Mouse (Mus musculus) 416B (cell line): ENCODE measurements around the gene Pde4d.

Experiments used
- DNase-seq: peaks from one replicate; pipeline ENCODE4 v3.0.0; 2011; ENCODE audit warnings: low read depth

Gene Pde4d

DNA sequence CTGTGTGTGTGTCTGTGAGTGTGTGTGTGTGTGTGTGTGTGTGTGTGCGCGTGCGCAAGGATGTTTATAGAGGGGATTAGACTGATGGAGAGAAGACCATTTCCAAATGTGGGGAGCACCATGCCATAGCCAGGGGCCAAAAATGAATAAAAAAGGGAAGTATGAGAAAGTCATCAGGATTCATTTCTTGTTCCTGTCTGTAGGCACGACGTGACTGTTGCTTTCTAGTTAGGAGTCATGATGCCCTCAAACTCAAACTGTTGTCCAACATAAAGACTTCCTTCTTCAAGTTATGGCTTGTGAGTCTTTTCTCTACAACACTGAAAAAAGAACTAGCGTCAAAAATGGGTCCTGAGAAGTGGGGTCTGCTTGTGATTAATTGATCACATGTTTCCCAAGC, 375.8 kb downstream of the Pde4d start:
- DNase-seq = no peak

DNA sequence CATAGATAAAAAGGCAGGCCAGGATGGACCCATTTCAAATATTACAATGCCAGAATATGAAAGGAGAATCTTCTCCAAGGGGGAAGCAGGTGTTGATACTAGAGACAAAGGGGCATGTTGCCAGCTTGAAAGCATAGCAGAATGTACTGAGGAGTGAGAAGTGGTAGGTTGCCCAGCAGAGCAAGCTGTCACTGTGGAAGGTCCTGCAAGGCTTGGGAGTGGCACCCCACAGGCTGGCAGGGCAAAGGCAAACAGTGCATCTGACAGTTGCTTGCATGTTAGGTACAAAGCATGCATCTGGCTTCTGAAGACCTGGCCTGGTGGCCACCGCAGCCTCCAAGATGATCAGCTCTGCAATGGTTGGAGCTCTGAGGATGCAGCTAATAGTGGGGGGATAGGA, 384.4 kb downstream of the Pde4d start:
- DNase-seq = no peak

DNA sequence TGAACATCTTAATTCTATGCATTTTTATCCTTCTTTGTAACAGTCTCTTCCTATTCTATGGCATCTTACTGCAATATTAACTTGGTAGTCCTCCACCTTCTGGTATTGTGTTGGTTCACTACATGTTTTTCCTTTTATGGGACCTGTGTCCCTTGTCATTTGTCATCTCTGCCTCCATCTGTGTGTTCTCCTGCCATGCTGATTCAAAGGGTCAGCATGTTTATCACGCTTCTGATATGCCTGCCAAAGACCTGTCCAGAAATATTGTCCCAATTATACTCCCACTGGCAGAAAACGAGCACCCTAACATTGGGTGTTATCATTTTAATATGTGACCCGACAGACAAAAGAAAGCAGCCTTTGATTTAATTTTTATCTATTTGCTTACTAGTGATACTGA, 386.6 kb downstream of the Pde4d start:
- DNase-seq = no peak

DNA sequence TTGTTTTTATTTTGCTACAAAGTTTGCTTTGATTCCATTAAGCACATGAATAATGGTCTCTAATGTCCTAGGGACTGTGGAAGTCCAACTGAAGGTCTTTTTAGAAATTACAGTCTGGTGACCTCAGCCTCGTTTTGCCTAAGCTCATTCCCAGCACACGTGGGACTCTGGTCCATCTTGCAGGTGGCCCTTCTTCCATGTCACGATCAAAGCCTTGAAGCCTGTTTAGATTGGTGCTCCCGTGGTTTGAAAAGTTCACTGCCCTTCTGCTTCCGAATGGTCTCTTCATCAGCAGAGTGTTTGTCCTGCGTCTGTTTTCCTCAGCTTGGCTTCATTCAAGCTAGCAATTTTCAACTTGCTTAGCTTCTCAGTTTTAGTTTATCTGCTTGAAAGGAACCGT, 389.4 kb downstream of the Pde4d start:
- DNase-seq = no peak

DNA sequence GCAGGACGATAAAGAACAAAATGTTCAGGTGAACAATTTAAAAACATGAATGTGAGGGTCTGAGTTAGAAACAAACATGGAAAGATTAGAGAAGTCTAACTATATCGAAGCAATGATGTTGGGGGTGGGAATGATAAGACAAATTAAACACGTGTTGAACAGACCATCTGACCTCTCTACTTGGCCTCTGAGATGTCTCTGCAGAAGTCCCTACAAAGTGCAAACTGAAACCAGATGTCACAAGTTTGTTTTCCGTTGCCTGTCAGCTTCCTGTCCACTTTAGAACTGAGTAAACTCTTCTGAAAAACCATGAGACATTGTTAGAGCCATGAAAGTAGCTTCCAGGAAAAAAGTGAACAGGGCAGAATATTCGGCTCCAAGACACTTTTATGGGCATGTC, 404.3 kb downstream of the Pde4d start:
- DNase-seq = peak; percentile 68

DNA sequence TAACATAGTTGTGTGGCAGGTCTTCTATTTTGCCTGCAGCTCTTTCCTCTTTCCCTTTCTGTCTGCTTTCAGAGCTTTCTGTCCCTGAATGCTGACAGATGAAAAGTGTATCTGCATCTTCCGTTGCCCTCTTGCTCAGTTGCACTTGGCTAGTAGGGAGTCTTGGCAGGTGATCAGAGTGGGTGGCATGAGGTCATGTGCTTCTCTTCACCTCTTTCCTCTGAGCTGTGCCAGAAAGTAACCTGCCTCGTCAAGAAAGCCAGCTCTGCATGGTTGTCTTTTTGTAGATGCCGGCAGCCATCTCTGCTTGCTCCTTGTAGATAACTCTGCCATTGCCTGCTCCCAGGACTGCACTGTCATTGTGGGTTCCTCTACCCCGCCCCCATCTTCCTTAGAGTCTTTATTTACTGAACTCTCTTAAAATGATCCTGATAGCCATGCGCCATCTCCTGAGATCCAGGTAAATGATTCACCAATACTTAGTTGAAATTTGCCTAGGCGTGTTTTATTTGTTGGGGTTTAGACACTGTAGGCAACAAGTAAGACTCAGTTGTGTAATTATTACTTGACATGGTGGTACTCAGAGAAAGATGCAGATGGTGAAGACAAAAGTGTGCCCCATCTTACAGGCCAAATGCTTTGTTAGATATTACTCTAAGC, 407.2 kb downstream of the Pde4d start:
- peak; percentile 79 for DNase-seq

DNA sequence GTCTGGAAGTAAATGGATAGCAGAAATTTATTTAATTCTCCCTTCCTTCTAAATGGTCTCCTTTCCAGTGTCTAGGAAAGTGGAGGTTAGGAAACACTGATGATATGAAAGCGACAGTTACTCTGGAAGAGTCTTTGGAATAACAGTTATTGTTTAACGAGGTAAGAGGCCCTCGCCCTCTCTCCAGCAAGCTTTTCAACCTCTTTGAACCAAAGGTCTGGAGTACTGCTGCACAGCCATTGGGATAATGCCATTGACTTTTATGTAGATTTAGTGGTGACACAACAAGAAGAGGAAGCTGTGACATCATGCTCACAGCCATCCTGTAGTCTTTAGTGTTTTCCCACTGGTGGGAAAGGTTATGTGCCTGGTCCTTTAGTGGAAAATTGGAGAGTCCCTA, 409.6 kb downstream of the Pde4d start:
- no peak for DNase-seq

DNA sequence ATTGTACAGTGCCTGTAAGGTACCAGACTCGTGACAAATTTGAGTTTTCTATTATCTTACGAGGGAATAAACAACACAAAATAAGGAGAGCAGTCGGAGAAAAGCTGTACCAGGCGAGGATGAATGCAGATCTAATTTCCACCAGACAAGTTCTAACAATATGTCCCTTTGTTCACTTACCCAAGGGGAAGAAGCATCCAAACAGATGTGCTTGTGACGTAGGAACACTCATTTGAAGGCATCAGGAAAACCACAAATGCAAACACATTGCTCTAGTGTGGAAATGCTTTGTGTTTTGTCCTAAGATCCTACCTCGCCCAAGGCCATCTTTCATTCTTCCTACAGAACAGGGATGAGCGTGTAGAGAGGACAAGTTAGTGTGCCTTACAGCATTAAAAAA, 411.0 kb downstream of the Pde4d start:
- DNase-seq = no peak

DNA sequence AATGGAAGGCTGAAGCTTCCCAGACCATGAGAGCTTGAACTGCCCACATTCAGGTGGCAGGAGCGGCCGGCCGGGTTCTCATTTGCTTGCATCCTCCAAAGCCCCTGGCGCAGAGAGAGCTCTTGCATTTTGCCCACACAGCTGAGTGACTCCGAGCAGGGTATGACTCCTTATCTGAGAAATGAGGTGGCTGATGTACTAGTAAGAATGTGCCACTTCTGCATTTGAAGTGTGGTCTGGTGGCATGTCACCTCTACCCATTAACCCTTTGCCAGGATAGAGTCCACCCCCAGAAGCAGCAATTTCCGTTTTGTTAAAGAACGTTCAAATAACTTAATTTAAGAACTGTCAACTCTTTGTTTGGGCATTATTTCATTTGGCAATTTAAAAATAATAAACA, 412.0 kb downstream of the Pde4d start:
- no peak for DNase-seq

DNA sequence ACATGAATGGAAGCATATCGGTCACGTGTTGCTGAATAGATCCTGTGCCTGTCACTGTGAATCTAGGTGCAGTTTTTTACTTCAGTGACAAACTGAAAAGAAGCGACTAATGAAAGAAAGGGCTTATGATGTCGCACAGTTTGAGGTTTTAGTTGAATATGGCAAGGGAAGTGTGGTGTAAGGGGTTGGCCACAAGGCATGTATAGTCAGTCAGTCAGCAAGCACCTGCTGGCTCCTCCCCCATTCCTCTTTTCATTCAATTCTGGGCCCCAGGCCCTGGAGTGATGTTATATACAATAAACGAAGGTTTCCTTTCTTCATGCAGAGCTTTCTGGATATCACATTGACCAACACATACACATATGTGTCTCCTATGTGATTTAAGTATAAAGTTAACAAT, 412.4 kb downstream of the Pde4d start:
- DNase-seq = no peak

DNA sequence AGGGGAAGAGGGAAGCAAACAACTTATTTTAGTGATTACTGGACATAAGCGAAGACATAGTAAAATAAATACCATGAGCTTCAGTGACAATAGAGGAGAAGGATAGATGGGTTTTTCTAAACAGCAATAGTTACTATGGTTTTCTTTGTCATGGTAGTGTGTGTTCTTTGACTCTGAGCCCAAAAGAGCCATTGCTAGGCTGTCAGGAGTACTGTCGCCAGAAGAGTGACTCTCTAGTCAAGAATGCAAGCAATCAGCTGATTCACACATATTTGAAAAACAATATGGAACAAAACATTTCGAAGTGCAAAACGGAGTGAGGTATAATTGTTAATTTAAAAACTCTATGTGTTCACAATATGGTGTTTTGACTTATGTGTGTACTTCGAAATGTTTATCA, 450.4 kb downstream of the Pde4d start:
- no peak for DNase-seq

DNA sequence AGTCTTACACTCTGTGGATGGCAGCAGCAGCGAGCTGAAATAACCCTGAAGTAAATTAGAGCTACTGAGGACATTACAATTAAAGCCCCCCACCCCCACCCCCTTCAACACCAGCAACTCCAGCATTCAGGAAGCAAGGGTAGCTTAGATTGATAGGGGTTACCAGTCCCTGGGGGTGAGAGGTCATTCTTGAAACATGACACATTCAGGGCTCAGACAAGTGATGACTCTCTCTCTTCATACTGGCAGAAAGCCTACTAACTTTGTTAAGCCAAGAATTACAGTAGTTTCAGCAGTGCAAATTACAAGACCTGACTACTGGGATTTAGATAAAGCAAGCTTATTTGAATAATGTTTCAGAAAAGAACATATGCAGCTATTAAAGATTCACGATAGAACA, 455.4 kb downstream of the Pde4d start:
- DNase-seq = no peak

DNA sequence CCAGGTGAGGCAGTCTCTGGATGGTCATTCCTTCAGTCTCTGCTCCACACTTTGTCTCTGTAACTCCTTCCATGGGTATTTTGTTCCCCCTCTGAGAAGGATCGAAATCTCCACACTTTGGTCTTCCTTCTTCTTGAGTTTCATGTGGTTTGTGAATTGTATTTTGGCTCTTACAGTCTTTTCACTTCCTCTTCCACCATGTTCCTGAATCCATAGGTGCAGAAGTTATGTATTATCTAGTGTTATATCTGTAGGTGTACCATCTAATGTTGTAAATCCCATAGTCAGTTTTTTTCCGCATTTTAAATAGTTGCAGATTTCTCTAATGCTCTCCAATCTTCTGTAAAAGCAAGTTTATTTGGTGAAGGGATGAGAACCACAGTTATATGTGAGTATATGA, 459.4 kb downstream of the Pde4d start:
- DNase-seq = no peak

DNA sequence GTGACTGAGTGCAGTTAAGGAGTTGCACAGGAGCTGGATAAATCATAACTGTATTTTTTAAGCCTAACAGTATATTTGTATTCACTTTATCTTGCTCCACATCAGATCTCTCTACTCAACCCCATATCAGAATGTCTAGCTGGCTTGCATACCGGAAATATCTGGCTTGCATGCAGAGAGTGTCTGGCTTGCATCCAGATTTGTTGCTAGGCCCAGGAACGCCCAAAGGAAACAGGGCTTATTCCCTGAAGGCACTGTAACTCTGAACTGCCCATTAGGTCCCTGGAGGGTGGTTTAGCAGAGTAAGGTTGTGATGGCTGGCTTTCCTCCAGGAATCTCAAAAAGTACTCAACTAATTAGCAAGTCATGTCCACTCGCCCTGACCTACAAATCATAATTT, 464.9 kb downstream of the Pde4d start:
- DNase-seq = peak; percentile 88

DNA sequence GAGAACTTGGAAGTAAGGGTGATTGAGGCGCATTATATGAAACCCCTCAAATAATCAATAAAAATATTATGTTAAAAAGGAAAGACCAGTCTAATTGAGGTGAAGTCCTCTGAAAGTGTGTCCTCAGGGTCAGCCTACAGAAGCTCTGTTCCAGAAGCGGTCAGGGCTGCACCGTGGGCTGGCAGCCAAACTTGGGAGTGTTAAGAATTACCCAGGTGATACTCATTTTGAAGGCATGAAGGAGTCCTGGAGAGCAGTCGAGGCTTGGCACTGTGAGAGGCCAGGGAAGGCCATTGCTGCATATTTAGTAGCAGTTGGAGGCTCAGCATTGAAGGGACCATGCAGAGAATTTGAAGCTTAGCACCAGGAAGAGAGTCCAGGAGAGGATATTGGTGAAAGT, 471.4 kb downstream of the Pde4d start:
- DNase-seq = no peak

DNA sequence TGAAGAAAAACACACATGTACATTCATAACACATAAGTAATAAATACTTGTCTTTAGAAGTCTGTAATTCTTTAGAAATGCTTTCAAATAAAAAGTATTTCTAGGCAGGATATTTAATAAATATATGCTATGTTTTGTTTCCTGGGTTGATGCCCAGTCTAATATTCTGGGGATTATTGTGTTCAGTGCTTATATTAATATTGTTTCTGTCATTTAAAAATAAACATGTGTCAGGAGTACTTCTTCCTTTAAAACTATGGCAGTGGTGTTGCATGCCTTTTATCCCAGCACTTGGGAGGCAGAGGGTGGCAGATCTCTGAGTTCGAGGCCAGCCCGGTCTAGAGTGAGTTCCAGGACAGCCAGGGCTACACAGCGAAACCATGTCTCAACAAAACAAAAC, 485.1 kb downstream of the Pde4d start:
- DNase-seq = no peak

DNA sequence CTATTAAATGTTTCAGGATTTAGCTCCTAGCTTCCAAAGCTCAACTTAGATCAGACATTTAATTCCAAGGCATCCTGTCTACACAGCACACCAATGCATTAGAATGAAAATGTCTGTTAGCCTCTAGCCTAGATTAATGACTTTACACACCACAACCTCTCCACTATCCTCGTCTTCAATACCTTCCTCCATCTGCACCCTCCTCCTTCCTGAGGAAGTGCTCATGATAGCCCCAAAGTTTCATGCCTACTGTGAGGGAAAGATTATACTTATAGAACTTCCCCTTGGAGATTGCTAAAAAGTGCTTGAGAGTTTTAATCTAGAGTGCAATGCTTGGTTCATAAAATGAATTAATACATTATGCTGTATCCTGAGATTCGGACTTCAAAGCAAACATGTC, 487.5 kb downstream of the Pde4d start:
- peak; percentile 88 for DNase-seq

DNA sequence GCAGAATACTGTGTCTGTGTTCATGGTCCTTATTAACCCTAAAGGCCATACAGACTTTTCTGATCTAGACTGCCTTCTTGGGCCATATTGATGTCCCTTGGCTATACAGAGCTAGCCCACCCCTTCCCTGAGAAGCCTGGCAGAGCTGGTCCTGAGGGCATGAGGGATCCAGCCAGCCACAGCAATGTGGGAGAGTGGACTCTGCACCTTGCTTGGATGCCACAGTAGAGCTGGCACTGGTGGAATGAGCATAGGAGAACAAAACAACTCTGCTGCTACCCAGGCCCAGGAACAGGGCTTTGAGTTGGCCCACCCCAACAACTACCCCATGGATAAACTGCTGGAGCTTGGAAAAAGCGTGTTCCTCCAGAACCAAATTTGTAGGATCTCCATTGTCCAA, 503.2 kb downstream of the Pde4d start:
- DNase-seq = no peak

DNA sequence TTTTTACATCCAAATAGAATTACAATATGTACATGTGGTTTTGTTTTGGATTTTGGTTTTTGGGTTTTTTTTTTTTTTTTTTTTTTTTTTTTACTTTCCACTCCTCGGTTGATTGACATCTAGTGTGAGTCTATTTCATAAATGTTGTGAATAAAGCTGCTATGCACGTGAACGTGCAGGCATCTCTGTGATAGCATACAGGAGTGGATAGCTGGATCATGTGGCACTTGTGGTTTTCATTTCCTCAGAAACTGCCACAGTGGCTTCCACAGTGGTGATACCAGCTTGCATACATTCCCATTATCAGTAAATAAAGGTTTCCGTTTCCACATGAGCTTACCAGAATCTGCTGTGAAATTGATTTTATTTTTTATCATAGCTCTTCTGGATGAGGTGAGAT, 506.3 kb downstream of the Pde4d start:
- peak; percentile 98 for DNase-seq

DNA sequence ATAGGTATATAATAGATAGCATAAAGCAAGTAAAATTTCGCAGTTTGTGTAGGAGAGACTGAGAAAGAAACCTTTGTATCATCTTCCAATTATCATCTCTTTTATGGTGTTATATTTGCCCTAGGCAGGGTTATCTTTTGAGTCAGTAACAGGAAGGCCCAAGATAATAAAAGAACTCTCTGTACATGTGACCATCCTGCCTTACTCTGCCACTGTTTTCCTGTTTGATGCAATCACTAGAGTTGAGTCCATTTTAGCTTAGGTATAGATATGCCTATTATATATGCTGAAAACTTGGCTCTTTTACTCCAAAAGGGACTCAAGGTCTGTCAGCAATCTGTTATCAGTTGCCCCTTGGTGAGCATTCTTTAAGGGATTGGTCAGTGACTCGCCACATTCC, 514.3 kb downstream of the Pde4d start:
- DNase-seq = peak; percentile 77

DNA sequence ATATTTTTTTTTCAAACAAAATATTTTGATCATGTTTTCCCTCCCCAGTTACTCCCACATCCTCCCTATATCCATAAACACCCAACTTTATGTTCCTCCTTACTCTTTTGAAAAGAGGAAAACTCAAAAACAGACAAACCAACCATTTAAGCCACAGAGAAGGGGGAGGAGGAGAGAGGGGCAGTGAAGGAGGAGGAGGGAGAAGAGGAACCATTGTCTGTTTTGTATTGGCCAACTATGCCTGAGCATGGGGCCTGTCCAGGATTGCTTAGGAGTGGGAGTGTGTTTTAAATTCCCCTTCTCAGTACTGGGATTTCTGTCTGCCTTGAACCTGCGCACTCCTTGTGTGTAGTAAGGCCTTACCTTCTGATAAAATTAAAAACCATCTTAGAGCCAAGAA, 531.4 kb downstream of the Pde4d start:
- no peak for DNase-seq

DNA sequence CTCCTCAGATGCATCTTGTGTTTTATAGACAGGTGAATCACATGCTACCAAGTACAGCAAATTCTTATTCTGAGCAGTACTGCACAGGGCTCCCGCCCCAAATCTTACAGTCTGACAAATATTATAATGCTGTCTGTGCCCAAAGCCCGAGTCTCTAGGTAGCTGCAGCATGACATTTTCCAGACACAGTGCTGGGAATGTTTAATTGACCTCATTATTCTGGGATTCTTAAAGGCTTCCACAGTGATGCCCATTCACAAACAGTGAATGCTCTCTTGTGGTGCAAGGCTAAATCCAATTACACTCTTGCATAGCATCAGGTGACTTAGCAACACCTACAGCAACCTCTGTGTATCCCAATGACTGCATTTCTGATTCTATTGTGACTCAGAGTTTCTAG, 549.0 kb downstream of the Pde4d start:
- no peak for DNase-seq

DNA sequence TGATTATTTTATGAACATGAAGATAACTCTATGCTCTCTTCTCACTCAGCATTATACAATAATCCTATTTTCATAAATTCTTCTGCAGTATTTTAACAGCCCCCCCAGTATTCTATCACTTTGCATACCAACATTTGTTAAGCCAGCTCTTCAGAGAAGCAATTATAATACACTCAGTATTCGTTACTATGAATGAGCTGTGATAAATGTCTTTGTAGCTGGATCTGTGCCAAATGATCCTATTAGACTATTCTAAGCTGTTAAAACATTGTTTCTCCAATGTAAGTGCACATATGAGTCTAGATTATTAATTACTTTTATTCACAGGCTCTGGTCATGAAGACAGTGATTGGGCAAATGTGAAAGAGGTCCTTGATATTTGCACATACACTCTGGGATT, 575.0 kb downstream of the Pde4d start:
- no peak for DNase-seq

DNA sequence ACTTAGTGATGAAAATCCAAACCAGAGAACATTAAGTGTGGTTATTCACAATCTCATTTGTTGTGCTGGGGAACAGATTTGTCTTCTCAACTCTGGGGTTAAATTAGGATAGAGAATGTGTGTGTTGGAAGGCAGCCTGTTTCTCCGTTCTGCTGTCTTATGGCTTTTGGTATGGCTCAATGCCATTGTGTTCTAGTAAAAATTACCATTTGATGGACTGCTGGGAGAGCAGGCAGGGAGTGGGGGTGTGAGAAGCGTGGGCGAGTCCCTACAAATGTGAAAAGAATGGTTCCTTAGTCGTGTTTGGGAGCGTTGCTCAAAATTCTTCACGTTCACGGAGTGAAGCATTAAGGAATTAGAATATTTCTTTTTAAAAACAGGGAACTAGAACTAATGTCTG, 597.4 kb downstream of the Pde4d start:
- DNase-seq = no peak

DNA sequence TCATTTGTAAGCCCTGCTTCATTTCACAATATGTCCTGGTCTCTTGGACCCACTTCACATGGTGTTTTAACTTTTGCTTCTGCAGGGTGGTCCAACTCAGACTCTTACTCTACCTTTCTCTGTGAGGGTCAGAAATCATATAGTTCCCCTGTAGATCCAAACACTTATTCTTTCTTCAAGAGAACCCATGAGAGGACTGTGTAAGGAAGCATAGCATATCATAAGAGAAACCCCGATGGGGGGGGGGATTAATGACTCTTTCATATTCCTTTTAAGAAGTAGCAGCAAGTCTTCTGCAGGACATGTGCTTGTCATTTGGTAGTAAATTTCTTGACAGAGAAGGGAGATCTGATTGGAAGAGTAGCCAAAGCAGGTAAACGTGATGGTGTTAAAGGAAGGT, 603.1 kb downstream of the Pde4d start:
- DNase-seq = no peak
